Mouse (Mus musculus) gonadal fat pad, adult 2 months (tissue): ENCODE measurements around the gene Commd1. TPM values are rescaled to one million over a fixed set of nuclear protein-coding genes. Genes with fewer than 3 reads are reported as not detected.

Experiments used
- DNase-seq: peaks from one replicate; pipeline ENCODE4 v3.0.0-alpha.2; 2012; ENCODE audit warnings: low read depth
- polyA plus RNA-seq: library from polyadenylated mRNA; depleted of rRNA; stranded (reverse); fragments of >200 nt; gene quantifications from 2 replicates; pipeline ENCODE4 v1.2.3, GENCODE M21; 2012; rRNA removed

Gene Commd1
- 15.6 and 16.4 TPM in 2 replicates for polyA plus RNA-seq

DNA sequence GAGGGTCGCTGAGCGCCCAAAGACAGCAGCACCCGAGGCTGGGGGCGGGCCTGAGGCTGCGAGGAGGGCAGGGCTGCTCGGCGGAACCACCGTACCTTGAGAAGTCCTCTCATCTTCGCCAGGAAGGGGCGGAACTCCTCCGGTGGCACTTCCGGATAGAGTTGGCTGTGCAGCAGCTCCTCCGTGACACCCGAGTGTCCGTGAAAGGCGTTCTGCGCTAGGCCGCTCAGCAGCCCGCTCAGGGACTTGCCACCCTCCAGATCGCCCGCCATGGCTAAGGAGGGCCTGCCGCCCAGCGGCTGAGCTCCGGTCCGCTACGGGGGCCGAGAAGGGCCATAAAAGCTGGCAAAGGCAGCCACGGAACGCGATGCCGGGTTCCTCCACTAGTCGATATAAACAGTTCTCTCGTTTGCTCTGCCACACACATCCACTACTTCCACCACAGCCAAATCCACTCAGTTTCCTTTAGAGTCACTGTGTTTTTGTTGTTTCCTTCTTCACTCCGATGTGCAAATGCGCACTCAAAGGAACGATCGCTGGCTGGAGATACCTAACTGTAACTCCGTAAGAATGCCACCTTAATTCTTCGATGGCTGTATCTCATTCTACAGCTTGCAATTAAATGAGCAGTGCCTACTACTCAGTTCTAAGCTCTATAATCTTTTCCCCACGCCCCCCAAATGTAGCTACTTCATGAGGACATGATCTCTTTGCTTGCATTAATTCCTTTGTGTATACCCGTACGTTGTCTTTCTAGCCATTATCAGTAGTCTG, at the start of gene Commd1, which contains the start of gene Gm28048:
TSS of gene Commd1 (minus strand) at position 399 of the 774 bp plus-strand sequence.
TSS of gene Gm28048 (minus strand) at position 107 of the 774 bp plus-strand sequence.
- no peak for DNase-seq

DNA sequence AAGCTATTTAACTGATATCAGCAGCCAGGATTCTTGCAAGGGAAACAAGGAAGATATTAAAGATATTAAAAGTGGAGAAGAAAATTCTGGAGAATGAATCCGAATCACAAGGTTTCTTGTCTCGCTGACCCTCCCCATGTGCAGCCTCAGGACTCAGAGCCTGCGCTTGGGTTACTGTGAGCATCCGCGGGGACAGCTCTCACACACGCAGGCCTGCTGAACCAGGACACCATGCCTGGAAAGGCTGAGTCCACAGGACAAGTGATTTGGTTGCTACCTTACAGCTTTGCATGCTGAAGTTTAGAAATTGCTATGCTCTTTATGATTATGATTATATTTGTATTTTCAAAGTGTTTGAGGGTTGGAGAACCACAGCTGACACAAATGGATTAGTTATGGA, 47.2 kb upstream of the Commd1 start:
- DNase-seq: no peak

DNA sequence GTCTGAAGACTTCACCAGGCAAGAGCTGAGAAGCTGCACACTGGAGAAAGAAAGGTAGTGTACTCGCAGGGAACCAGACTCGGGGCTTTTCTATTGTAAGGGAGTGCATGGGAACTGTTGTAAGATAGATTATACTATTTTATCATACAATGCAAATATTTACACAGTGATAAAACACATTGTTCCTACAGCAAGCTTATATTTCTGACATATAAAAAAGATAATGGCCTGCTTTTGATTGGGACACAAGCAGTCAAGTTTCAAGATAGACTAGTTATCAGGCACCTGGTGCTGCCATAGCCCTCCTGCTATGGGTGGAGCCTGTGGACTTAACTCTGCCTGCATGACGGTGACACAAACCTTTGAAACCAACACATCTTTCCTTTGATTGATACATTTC, 46.8 kb upstream of the Commd1 start:
- DNase-seq: no peak

DNA sequence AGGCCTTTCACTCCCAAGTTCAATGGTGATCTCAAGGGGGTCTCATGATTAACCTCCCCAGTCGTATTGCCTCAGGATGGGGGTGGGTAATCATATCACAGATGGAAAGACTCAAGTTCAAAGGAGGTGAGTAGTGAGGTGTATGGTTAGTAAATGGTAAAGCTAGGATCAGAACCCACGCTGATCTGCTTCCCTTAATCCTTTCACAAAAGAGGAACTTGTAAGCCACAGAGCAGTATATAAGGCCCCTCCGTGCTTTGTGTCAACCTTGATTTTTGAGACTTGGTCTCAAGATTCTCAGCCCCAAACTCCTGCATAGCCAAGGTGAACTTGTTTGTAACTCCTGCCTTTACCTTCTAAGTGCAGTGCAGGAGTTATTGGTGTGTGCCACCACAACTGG, 42.0 kb upstream of the Commd1 start:
- no peak for DNase-seq

DNA sequence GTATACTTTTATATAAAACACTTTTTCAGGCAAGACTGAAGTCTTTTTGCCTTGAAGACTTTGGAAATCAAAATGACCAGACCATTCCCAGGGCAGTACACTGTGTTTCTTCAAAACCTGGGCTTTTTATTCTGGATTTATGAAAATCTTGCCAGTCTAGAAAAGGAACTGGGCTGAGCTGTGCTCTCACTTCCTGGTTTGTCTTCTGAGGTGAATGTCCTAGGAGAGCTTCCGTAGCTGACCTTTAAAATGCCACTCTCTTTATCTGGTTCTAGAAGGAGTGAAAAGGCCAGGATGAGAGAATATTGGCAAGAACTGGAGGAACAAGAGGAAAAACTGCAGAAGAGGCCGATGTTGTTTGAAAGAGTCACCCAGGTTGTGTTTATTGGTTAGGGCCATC, 41.0 kb upstream of the Commd1 start:
- no peak for DNase-seq

DNA sequence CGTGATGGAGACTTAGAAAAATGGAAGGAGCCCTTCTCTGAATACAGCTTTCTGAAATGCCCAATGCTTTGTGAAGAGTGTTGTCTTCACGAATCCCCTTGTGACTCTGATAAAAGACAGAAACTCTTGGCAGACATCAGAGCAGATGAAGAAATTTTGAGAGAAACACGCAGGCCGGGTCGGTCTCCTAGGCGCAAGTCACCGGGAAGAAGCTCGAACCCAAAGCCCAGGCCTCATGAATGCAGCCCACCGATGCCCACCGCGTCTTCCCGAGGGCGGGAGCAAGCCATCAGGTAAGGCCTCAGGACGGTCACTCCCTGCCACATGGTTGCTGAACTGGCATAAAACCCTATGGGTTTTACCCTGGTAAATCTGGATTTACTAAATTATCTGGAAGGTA, 38.7 kb upstream of the Commd1 start:
- DNase-seq: no peak

DNA sequence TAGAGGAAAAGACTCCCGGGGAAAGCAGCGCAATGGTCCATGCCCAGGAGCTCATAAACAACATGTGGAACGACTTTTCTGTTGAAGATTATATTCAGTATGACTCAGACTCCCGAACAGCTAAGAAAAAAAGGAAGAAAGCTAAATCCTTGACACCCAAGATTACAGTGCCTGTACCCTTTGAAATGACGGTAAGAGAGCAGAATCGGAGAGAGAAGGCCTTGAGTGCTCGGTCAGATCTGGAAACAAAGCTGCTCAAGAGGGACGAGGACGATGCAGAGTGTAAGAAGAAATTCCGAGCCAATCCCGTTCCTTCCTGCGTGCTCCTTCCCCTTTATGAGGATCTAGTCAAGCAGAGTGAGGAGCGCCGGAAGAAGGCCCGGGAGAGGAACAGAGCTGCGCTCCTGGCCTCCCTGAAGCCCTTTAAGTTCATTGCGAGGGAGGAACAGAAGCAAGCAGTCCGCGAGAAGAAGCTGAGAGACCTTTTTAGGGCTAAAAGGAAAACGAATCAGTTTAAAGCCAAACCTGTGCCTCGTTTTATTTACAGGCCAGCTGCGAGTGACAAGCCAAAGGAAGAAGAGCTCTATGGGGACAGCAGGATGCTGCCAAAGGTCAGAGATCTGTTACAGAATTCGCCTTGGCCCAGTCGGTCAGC, 38.1 kb upstream of the Commd1 start:
- no peak for DNase-seq

DNA sequence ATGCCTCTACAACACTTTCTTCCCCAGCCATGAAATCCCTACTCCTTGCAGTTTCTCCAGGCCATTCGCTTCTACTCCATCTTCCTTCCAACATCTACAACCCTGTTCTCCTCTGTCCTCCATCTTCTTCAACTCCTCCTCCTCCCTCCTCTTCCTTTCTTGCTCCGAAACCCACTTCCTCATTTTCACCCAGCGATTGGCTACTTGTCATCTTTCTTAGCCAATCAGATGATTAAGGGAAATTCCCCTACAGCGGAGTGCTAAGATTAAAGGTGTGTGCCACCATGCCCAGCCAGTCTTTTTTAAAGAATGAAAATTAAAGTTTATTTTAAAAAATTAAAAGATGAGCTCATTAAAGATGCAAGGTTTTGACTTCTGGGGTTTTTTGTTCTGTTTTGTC, 35.8 kb upstream of the Commd1 start:
- no peak for DNase-seq

DNA sequence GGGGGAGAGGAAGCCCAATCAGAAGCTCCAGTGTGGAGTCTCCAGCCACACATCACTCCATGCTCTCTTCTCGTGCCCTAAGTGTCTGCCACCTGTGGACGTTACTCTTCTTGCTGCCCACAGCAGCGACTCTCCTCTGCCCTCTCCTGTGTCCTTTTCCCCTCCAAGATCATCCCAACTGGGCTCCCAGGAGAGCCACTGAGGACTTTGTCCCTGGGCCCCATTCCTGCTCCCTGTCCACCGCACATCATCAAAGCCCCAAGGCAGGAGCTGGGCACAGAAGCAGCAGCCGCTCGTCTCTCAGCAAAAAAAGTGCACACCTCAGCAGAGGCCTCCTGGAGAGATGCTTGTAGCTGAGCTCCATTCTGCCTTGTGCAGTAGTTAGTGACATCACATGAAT, 32.8 kb upstream of the Commd1 start:
- no peak for DNase-seq

DNA sequence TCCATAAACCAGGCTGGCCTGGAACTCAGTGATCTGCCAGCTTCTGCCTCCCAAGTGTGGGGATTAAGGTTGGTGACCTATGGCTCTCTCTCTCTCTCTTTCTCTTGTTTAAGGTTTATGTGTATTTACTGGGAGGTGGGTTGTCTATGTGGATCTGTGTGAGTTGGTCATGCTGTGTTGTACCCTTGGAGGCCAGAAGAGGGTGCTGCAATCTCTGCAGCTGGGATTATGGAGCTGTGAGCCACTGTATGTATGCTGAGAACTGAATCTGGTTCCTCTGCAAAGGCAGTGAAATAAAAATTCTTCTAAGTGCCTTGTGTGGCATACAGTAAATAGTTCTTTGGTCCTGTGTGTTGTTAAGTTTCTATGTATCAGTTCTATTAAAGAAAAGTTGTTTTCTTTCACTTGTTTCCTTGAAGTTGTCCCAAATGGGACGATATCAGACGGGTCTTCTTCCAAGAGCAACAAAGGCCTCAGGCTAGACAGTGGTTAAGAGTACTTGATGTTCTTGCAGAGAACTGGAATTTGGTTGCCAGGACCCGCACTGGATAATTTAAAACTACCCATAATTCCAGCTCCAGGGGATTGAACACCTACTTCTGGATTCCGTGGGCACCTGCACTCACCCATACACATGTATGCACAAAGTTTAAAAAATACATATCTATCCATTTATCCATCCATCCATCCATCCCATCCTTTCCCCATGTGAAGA, 31.6 kb upstream of the Commd1 start:
- DNase-seq: no peak

DNA sequence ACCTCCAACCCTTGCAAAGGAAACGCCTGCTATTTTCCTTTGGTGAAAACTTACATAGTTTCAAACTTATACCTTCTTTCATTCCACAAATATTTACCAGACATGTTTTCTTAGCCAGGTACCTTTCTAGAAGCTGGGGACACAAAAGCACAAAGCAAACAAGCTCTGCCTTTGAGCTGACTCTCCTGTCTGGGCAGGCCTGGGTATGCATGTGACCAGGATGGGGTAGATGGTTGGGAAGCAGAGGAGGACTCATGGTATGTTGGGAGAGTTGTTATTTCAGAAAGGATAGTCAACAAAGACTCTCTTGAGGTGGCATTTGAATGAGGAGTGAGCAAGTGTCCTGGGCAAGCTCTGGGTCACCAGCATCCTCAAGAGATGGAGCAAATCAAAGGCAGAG, 30.9 kb upstream of the Commd1 start:
- DNase-seq: no peak

DNA sequence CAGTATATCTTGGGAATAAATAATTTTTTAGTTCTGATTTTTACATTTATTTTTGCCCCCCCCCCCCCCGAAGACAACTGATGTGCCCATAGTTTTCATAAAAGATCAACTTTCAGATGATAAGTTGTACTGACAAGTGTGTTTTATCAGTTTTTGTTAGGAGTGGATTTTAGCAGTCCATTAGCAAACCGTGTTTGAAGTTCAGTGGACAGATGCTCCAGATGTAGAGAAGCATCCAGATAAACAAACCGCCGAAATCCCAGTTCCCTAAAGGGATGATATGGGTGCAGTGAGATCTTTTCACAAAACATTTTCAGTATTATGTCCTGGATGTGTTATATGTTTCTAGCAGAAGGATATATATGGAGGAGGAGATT, 26.6 kb upstream of the Commd1 start:
- DNase-seq: no peak

DNA sequence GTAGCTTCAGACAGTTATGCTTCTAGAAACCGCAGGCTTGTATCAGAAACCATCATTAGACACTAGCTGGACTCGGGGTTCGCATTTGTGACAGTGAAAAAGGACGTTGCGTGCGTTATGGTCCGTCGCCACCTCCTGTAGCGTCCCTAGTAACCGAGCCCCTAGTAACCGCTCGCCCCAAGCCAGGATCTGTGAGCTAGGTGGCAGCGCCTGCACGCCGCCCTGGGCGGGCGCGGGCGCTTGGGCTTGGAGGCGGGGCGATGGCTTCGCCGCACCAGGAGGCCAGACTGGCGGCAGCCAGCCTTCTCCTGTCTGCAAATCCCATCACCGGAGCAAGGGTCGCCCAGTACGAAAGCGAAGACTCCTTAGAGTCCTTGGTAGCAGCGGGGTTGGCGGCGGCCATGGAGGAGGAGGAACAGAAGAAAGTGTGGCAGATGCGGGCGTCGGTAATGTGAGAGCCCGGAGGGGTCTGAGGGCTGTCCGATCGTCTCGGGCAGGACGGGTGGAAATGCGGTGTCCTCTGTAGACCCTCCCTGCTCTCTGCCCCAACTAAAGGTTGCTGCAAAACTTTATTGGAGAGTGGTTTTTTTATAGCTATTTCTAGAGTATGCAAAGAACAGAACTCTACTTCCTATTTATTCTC, 26.1 kb upstream of the Commd1 start:
- DNase-seq: no peak

DNA sequence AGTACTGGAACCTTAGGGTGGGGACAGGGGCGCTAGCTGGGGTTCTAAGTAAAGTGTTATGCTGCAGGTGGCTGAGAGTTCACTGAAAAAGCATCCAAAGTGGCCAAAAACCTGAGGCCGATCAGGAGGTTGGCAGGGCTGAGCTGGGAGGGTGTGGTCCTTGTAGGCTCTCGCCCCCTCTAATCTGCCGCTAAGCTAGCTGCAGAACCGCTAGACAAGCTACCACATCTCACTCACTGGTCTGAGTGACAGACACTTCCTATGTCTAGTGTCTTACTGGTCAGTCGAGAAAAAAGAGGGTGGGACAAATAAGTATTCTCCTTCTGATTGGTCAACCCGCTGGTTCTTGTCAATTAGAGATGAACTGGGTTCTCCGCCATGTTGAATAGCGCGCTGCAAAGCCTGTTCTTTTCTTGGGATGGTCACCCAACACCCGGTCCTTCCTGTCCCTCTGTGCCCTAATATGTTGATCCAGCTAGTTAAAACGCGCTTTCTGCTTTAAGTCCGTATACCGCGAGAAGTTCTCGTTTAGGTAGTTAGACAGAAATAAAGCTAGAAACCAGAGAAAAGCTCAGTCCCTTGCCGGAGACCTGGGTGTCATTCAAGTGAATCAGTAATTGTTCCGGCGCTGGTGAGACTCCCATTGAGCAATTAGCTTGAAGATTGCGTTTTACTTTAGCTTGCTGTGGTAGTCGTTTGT, 25.4 kb upstream of the Commd1 start, which contains the start of gene Fam161a:
TSS of gene Fam161a (plus strand) at position 51 of the 700 bp plus-strand sequence.
- DNase-seq: no peak

DNA sequence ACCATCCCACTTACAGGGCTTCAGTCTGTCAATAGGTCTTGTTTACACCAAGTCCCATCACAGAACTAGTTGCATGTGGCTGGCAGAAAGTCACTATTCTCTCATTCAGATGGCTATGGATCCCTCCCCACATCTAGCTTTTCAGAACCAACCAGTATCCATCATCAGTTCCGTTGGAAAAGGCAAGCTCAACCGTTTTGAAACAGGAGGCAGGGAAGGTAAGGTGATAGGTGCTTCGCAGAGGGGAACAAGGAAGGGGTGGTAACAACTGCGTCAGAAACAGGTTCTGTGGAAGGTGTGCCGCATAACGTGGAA, 24.9 kb upstream of the Commd1 start:
- DNase-seq: no peak

DNA sequence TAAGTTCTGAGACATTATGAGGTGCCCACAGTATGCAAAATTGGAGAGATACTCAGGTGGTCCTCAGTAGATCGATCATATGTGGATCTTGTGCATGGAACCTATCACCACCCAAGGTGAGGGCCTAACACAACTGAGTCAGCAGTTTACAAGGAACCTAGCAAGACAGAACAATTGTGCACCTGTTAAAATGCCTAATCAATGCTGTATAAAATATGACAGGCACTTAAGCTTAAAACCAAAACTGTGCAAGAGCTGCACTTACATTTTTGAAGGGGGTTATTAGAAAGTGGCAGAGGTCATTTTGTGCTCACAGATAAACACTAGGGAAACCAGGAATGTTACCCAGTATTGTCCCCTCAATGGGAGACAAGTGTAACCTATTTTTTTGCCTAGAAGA, 23.1 kb upstream of the Commd1 start:
- no peak for DNase-seq

DNA sequence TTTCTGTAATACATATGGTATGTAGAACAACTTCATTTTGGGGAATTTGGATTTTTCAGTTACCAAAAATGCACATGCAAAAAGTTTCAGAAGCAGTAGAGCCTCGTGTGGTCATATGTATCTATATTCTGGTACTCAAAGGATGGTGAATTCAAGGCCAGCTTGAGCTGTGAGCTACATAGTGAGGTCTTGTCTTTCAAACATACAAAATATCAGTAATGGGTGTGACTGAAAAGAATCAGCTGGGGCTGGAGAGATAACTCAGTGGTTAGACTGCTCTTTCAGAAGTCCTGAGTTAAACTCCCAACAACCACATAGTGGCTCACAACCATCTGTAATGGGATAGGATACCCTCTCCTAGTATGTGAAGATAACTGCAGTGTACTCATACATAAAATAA, 16.1 kb upstream of the Commd1 start:
- DNase-seq: no peak

DNA sequence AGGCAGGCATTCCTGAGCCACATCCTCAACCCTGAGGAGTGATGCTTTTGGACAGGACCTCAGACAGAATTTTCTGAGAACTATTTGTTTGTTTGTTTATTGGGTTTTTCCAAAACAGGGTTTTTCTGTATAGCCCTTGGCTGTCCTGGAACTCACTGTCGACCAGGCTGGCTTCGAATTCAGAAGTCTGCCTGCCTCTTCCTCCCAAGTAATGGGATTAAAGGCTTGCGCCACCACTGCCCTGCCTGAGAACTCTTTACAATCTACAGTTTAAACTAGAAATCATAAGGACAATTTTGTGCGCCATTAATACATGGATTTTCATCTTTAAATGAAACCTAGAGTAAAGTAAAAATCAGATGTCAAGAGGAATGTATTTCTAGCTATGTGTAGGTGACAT, 13.3 kb upstream of the Commd1 start:
- no peak for DNase-seq

DNA sequence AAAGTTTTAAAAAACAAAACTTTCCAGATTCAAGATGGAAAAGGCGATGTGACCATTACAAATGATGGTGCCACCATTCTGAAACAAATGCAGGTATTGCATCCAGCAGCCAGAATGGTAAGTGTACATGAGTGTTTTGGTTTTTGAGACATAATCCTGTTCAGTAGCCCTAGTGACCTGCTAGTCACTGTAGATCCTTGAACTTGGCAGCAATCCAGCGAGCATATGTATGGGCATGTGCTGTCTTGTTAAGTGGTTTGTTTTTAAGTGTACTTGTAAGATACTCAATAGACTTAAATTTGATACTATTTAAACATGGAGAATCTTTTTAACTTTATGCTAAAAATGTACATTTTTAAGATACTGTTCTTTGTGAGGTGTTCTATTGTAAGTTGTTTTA, 12.1 kb upstream of the Commd1 start:
- DNase-seq: no peak

DNA sequence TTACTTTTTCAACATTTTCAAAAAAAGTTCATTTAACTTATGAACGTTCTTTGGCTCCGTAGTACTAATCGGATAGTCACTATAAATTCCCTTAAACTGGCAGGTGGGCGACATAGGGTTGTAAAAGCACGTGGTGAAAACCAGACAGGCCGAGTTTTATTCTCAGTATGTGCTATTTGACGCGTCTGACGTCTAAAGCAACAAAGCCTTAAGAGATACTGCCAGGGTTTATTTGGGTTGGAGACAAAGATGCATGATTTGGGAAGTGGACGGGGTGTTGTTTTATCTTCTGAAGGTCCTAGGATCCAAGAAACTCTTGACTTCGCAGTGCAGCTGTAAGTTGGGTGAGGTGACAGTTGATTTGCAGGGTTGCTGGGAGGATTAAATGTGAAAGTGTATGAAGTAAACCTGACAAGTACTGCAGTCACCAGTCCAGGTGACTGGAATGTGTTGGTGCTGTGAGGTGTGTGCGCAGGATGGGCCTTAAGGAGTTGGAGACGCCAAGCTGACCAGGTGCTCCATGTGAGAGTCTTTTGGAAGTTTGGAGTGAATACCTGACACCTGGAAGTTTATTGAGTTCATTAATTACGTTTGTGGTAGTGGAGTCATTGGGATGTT, 9.1 kb upstream of the Commd1 start:
- no peak for DNase-seq

DNA sequence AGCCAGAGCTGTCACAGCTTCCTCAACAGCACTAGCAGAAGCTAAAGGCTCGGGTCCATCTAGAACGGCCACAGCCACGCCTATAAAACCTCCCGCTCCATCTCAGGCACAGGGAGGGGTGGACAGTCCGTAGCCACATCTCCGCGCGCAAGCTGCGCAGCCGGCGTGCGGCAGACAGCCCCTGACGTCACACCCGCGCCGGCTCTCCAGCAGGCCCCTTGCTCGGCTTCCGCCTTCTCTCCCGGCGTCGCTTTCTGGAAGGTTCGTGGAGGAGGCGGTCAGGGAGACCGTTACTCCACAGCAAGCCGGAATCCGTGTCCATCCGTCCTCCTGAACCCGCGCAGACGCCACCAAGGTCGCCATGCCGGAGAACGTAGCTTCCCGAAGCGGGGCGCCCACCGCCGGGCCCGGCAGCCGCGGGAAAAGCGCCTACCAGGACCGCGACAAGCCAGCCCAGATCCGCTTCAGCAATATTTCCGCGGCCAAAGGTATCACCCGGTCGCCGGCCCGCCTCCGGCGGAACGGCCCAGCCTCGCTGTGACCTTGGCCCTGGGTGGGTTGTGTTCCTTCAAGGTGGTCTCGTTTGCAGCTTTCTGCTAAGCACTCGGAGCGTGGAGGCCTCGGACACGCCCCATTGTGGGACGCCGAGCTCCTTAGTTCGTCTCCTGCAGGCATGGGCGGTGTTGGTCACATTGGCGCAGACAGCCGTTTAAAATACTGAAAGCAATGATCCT, 8.4 kb upstream of the Commd1 start, which contains the start of gene Cct4:
TSS of gene Cct4 (plus strand) at position 127 of the 734 bp plus-strand sequence.
- DNase-seq: no peak
